Mouse (Mus musculus): ENCODE data around the gene Klhdc8b.

DNA sequence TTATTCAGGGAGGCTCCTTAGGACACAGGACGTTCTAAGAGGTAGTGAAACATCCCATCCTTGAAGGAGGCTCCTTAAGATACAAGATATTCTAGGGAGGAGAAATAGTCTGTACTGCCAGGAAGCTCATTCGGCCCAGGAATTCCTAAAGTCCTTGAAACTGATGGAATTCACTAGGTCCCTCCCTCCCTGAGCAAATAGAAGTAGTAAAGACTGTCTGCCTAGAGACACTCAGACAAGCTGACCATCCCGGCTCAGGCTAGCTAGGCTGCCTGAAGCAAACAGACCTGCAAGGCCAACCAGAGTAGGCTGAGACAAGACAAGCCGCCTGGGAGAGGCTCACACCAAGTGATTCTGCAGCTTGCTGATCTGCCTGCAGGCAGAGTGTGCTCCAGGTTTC, 8.5 kb upstream of the Klhdc8b start:
- TF ChIP-seq CTCF (IDR thresholded peaks at IDR 0.05; ENCODE audit: low read depth) (no peak), EP300 (IDR thresholded peaks at IDR 0.05; ENCODE audit: low read depth) (no peak)
